Mouse (Mus musculus): ENCODE results near the gene Agap2.

GRCm38 (mm10) chr10:127099191-127099590, 24.1 kb downstream of the Agap2 start:
- TF ChIP-seq POLR2A (IDR thresholded peaks at IDR 0.05; ENCODE audit: borderline replicate concordance, low read depth, low read length) (no peak), CTCF (IDR thresholded peaks at IDR 0.05; ENCODE audit: low read depth, low read length) (no peak)

Data from bone marrow macrophage, adult 2 months (primary cell).